Mouse (Mus musculus) liver, postnatal 0 days (tissue): ENCODE measurements around the gene Uxs1. TPM values are rescaled to one million over a fixed set of nuclear protein-coding genes. Genes with fewer than 3 reads are reported as not detected.

Experiments used
- ATAC-seq: fragments of 200-750 bp; cut with Nextera tagmentation; 2 replicates; pipeline ENCODE4 v1.8.0; 2017; ENCODE audit warnings: mild to moderate bottlenecking, moderate library complexity
- DNase-seq: peaks from one replicate; pipeline ENCODE4 v3.0.0-alpha.2; 2016
- H3K27ac ChIP-seq: fragments of 300-500 bp; sonication (generic); 2 replicates; pipeline ENCODE4 v1.5.1; 2014; ENCODE audit warnings: antibody characterized with exemption, moderate library complexity, mild to moderate bottlenecking, low read depth
- H3K27me3 ChIP-seq: fragments of 300-500 bp; sonication (generic); 2 replicates; pipeline ENCODE4 v1.6.1; 2014; ENCODE audit warnings: low read length, control low read depth, mixed read lengths; ENCODE audit not compliant: insufficient read depth
- H3K36me3 ChIP-seq: fragments of 300-500 bp; sonication (generic); replicated peaks from 2 replicates; pipeline ENCODE4 v1.6.1; 2014; ENCODE audit warnings: mild to moderate bottlenecking, control low read depth, low read length, moderate library complexity, mixed read lengths; ENCODE audit not compliant: insufficient read depth
- H3K4me1 ChIP-seq: fragments of 300-500 bp; sonication (generic); 2 replicates; pipeline ENCODE4 v1.6.1; 2014; ENCODE audit warnings: antibody characterized with exemption, mild to moderate bottlenecking, control low read depth; ENCODE audit not compliant: insufficient read depth
- H3K4me2 ChIP-seq: fragments of 300-500 bp; sonication (generic); 2 replicates; pipeline ENCODE4 v1.6.1; 2014; ENCODE audit warnings: low read depth, mild to moderate bottlenecking, low read length, moderate library complexity, mixed read lengths
- H3K4me3 ChIP-seq: fragments of 300-500 bp; sonication (generic); 2 replicates; pipeline ENCODE4 v1.5.1; 2014; ENCODE audit warnings: low read depth, low read length
- H3K9ac ChIP-seq: fragments of 300-500 bp; sonication (generic); replicated peaks from 2 replicates; pipeline ENCODE4 v1.6.1; 2014; ENCODE audit warnings: mild to moderate bottlenecking, moderate library complexity
- H3K9me3 ChIP-seq: fragments of 300-500 bp; sonication (generic); 2 replicates; pipeline ENCODE4 v1.6.1; 2016; ENCODE audit warnings: mild to moderate bottlenecking, control low read depth, low read length, mixed read lengths
- CTCF ChIP-seq: sonication (generic); IDR thresholded peaks from 2 replicates; pipeline ENCODE4 v1.5.1; 2016; ENCODE audit warnings: antibody characterized with exemption, low read depth
- EP300 ChIP-seq: IDR thresholded peaks from 2 replicates; pipeline ENCODE4 v1.6.1; 2016; ENCODE audit warnings: antibody characterized with exemption, low read depth, mild to moderate bottlenecking
- WGBS: fragments of 180-500 bp; shearing (Covaris S2); extraction: QIAGEN DNeasy Blood & Tissue Kit; methylation state at CpG from one replicate; pipeline ENCODE4 v1.1.7; 2014; ENCODE audit not compliant: insufficient replicate concordance; 5-methylcytosine and 5-hydroxymethylcytosine counted together
- polyA plus RNA-seq: library from polyadenylated mRNA; unstranded; fragments of >200 nt; fragmentation: Nextera tagmentation; extraction: Ambion mirVana; gene quantifications from 2 replicates; pipeline ENCODE4 v1.2.1, GENCODE M21; 2015

Uxs1 gene
- polyA plus RNA-seq = 7.3 and 7.4 TPM in 2 replicates

GRCm38 (mm10) chr1:43827763-43828194 lies at the start of gene Uxs1:
Uxs1 (minus strand) TSS chr1:43827800.
- no peak for TF ChIP-seq CTCF
- TF ChIP-seq EP300 = no peak
- H3K27me3 ChIP-seq = no peaks in the 10 kb centered on the region
- no peaks in the 10 kb centered on the region for H3K36me3 ChIP-seq
- H3K4me2 ChIP-seq = peak within 1 kb of the TSS; percentile 85
- ATAC-seq (peak; percentile 96), DNase-seq (peak; percentile 98)
- H3K9ac ChIP-seq = peak within 1 kb of the TSS; percentile 84
- peaks cover 5% of the 10 kb centered on the region; the same call in 1 of the 2 replicates for H3K4me1 ChIP-seq
- under 1% methylated on average over 32 of the region's 41 CpGs for whole genome bisulfite sequencing
- peak within 1 kb of the TSS; percentile 91 for H3K4me3 ChIP-seq
- no peaks in the 10 kb centered on the region for H3K9me3 ChIP-seq
- H3K27ac ChIP-seq = peak within 1 kb of the TSS; percentile 79

- 79% methylated on average over 6 of the region's 6 CpGs for whole genome bisulfite sequencing
Observed at GRCm38 (mm10) chr1:43877233-43877632, 49.6 kb upstream of the Uxs1 start.

DNA sequence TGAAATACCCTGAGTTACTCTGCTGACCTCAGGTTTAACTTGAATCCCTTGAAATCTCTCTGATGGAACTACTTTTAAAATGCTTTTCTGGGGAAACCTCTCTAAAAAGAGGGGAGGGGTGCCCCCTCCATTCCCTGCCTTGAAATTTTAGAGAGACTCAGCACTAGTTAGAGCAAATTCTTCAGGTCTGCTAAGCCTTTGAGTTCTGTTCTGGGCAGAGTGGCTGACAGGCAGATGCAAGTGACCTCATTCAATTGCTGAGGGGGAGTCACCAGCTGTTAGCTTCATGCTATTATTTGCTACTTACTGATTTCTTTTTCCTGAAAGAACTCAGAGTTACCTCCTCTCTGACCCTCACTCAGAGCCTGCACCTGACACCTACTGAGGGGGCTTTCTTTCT lies 43.5 kb upstream of the Uxs1 start:
- no peaks in the 10 kb centered on the region for H3K9me3 ChIP-seq
- H3K27ac ChIP-seq = no peak overlapping the region
- no peak for TF ChIP-seq EP300
- TF ChIP-seq CTCF = no peak
- no peak overlapping the region for H3K4me2 ChIP-seq
- no peak for DNase-seq
- no peak for ATAC-seq
- H3K36me3 ChIP-seq = no peaks in the 10 kb centered on the region
- no peaks in the 10 kb centered on the region for H3K27me3 ChIP-seq
- H3K9ac ChIP-seq = no peak overlapping the region
- no peaks in the 10 kb centered on the region for H3K4me1 ChIP-seq
- no peak overlapping the region for H3K4me3 ChIP-seq

More at GRCm38 (mm10) chr1:43877233-43877632, 49.6 kb upstream of the Uxs1 start:
- no peaks in the 10 kb centered on the region for H3K27me3 ChIP-seq
- ATAC-seq (no peak), DNase-seq (no peak)
- H3K36me3 ChIP-seq = no peaks in the 10 kb centered on the region
- no peaks in the 10 kb centered on the region; the same call in 1 of the 2 replicates for H3K4me1 ChIP-seq
- no peak overlapping the region for H3K9ac ChIP-seq
- no peak overlapping the region for H3K4me3 ChIP-seq
- H3K27ac ChIP-seq = no peak overlapping the region
- H3K4me2 ChIP-seq = no peak overlapping the region
- H3K9me3 ChIP-seq = no peaks in the 10 kb centered on the region
- TF ChIP-seq CTCF = no peak
- no peak for TF ChIP-seq EP300

- no peak for DNase-seq
- Histone ChIP-seq H3K4me2 (no peak overlapping the region), H3K9me3 (no peaks in the 10 kb centered on the region), H3K4me3 (no peak overlapping the region), H3K36me3 (no peaks in the 10 kb centered on the region), H3K9ac (no peak overlapping the region), H3K27me3 (no peaks in the 10 kb centered on the region), H3K27ac (no peak overlapping the region), H3K4me1 (no peaks in the 10 kb centered on the region)
- no peak for ATAC-seq
- TF ChIP-seq CTCF (no peak), EP300 (no peak)
- WGBS = 37% methylated on average over 1 of the region's 1 CpGs
Observed at GRCm38 (mm10) chr1:43868510-43868909, 40.9 kb upstream of the Uxs1 start.

GRCm38 (mm10) chr1:43864758-43865157 lies 37.2 kb upstream of the Uxs1 start:
- DNase-seq (no peak), ATAC-seq (no peak)
- no peak overlapping the region for H3K27ac ChIP-seq
- no peaks in the 10 kb centered on the region for H3K9me3 ChIP-seq
- TF ChIP-seq CTCF (no peak), EP300 (no peak)
- no peaks in the 10 kb centered on the region for H3K27me3 ChIP-seq
- H3K4me2 ChIP-seq = no peak overlapping the region
- no peak overlapping the region for H3K4me3 ChIP-seq
- H3K36me3 ChIP-seq = no peaks in the 10 kb centered on the region
- H3K9ac ChIP-seq = no peak overlapping the region
- no peaks in the 10 kb centered on the region for H3K4me1 ChIP-seq

GRCm38 (mm10) chr1:43862614-43863013 lies 35.0 kb upstream of the Uxs1 start:
- DNase-seq = no peak
- Histone ChIP-seq H3K9me3 (no peaks in the 10 kb centered on the region), H3K27ac (no peak overlapping the region), H3K4me3 (no peak overlapping the region), H3K36me3 (no peaks in the 10 kb centered on the region), H3K9ac (no peak overlapping the region), H3K4me1 (no peaks in the 10 kb centered on the region), H3K4me2 (no peak overlapping the region), H3K27me3 (no peaks in the 10 kb centered on the region)
- 83% methylated on average over 4 of the region's 4 CpGs for WGBS
- TF ChIP-seq EP300 (no peak), CTCF (no peak)
- ATAC-seq = no peak

- Histone ChIP-seq H3K4me1 (no peaks in the 10 kb centered on the region), H3K9me3 (no peaks in the 10 kb centered on the region), H3K27me3 (no peaks in the 10 kb centered on the region), H3K27ac (no peak overlapping the region), H3K9ac (no peak overlapping the region), H3K4me3 (no peak overlapping the region), H3K4me2 (no peak overlapping the region), H3K36me3 (no peaks in the 10 kb centered on the region)
- DNase-seq = no peak
- ATAC-seq = no peak
- TF ChIP-seq EP300 (no peak), CTCF (no peak)
- WGBS = 70% methylated on average over 5 of the region's 5 CpGs
Observed at GRCm38 (mm10) chr1:43858988-43859387, 31.4 kb upstream of the Uxs1 start.
